Mouse (Mus musculus) kidney, postnatal 14 days (tissue): ENCODE results near the gene Mrps21.

Experiments used
- DNase-seq: peaks from one replicate; pipeline ENCODE4 v3.0.0; 2022; ENCODE audit warnings: mixed read lengths

Mrps21 gene

DNA sequence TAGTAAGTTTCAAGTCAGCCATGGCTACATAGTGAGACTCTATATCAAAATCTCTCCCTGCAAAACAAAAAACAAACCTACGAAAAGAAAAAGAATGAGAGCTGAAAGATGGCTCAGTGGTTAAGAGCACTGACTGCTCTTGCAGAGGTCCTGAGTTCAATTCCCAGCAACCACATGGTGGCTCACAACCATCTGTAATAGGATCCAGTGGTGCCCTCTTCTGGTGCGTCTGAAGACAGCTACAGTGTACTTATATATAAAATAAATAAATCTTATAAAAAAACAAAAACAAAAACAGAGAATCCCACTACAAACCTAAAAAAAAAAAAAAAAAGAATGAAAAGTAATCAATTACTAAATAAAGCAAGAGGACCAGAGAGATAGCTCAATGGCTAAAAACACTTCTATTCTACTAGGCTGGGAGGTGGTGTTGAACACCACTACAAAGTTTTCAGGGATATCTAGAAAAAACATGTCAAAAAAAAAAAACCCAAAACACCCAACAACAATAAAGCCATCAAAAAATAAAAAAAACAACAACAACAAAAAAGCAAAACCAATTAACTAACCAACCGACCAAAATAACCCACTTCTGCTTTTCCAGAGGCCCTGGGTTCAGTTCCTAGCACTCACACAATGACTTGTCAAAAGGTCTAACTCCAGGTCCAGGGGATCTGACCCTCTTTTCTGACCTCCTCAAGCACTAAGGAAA is 28.7 kb downstream of the Mrps21 start:
- no peak for DNase-seq

DNA sequence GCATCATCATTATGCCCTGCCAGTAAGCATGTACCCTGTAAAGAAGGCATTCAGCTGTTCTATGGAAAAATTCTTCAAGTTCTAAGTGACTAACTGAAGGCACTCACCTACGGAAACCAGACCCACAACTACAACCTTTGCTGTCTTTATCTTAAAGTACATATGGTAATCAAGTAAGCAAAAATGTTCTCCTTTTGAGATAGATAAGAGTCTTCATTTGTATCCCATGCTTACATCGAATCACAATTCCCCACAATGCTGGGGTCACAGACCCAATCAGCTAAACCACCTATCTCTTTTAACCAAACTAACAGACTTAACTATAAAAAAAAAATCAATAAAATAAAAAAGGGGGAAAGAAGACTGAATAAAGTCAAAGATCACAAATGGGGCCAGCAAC is 32.1 kb downstream of the Mrps21 start:
- DNase-seq: no peak

DNA sequence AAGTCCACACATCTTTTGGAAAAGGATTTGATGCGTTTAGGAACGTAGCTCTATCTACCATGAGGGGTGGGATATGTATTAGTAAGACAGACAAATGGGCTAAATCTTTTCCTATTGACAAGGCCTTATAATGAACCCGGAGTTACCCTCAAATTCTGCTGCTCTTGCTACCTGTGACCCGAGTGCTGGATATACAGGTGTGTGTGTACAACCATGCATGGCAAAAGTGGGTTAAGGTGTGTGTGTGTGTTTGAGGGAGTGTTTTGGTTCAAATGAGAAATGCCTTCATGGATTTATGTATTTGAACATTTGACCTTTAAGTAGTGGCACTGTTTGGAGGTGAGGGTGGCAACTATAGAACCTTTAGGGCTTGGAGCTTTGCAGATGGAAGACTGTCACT is 42.3 kb downstream of the Mrps21 start:
- no peak for DNase-seq

DNA sequence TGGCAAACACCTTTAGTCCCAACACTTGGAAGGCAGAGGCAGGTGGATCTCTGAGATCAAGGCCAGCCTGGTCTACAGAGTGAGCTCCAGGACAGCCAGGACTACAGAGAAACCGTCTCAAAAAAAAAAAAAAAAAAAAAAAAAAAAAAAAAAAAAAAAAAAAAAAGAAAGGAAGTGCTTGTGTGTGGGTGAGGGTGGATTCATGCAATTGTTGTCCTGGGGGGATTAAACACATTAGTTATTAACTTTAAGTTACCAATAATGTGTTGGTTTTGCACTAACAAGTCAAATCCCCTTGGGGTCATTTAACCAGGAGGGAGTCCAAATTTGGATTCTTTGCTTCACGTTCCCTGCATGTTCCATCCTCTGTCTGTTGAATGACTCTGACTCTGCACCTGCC is 45.0 kb downstream of the Mrps21 start:
- DNase-seq: no peak

DNA sequence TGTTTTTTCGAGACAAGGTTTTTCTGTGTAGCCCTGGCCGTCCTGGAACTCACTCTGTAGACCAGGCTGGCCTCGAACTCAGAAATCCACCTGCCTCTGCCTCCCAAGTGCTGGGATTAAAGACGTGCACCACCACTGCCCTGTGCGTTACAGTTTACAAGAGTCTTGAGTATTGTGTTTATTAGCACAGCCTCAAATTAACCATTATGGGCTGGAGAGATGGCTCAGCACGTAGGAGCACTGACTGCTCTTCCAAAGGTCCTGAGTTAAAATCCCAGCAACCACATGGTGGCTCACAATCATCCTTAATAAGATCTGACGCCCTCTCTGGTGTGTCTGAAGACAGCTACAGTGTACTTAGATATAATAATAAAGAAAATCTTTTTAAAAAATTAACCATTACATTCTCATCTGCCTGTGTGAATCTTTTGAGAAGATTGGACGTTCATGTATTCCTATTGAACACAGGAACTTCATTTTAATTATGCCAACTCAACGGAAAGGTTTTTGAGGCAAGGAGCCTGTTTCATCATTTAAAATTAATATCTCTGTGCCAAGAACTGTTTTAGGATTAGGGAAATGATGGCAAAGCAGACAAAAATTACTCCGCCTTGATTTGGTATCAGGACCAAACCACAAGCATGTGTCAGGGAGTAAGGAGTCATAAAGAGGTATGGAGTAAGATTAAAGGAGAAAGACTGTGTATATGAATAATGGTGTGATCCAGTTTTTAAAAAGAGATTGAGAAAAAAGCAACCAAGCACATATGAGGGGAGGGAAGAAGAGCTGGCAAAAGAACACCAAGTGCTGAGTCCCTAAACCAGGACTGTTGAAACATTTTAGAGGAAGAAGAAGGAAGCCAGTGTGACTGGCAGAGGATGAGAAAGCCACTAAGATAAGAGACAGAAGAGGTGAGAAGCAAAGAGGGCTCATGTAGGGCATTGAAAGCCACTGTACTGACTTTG is 51.0 kb downstream of the Mrps21 start:
- no peak for DNase-seq

DNA sequence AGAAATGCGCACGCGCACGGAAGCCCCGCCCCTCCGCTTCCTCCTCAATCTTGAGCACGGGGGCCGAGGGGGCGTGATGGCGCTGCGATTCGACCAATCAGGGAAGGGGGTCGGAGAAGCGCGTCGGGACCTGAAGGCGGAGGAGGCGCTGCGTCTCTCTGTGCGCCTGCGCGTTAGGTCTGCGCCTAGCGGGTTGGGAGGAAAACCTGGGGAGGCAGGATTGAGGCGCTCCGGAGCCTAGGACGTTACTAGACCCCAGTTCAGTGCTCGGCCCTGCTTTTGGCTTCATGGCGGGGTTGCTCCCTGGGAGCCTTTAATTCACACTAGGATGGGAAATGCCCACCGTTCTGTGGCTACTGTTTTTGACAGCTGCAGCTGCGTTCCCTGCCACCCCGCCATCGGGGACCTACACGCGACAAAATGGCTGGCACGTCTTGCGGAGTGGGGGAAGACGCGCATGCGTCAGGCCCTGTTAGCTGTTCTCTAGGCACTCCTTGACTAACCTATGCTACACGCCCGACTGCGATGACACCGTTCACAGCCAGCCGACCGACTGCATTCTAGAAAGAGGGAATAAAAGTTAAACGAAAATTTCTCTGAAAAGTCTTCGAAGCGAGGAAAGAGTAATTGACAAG is 51.9 kb downstream of the Mrps21 start:
- DNase-seq: peak; percentile 100

DNA sequence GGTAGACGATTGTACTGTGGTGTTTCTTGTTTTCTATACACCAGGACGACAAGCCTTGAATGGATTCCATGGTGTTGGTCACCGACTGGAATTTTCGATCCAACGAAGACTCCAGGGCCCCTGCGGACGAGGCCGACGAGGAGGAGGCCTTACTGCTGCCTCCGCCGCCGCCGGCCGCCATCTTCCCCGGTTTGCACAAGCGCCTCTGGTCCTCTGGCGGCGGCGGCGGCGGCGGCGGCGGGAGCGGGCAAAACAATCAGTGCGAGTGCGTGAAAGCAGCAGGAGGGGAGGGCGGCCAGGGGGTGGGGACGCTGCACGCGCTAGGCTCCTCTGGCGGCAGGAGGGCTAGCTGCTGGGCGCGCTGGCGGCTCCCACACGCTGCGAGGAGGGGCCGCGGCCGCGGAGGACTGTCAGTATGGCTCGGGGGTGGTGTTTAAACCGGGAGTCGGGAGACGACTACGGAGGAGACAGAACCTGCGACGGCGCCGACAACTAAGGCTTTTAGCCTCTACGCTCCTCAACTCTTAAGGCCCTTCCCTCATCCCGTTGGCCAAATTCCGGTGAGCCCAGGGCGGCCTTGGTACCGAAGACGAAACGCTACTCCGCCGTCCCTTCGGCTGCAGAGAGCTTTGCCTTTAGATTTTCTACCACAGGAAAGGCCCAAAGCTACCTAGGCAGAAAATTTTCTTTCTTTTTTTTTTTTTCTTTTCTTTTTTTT is 52.6 kb downstream of the Mrps21 start, which contains the start of gene Rprd2:
Gene Rprd2, minus strand, starts transcription at position 293 of the 718 bp plus-strand sequence.
- DNase-seq: peak; percentile 82

DNA sequence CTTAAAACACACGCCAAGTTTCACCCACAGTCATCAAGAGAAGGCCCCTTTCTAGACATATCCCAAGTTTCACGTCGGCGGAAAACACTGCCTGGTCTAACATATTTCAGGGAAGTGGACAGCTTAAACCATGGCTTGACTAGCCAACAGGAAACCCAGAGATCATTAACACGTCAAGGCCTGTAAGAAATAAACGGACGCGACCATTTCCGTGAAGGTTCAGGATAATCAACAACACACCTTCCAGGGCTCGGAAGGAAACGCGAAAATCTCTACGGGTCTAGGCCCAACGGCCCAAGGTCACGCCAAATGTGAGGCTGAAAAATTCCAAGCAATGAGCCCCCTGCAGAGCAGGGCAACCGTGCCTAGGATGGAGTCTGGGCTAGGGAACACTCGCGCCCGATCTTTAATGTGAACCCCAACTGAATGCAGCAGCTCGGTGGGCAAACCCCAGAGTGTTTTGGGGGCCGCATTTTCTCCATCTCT is 53.2 kb downstream of the Mrps21 start:
- peak; percentile 77 for DNase-seq

DNA sequence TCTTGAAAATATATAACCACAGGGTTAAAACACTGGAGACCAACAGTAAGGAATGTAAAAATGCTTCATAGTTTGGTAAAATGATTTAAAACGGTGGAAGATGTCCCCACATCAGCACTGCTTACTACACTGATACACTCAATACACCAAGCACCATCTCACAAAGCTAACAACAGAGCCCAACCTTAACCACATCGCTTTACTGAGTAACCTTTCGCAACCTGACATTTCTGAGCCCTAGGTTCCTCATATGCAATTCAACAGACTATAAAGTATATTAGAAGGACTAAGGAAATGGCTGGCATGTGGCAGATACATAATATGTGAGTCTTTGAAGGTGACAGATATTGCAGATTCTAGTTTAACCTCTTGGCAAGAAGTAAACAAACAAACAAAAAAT is 54.6 kb downstream of the Mrps21 start:
- no peak for DNase-seq
